Mouse (Mus musculus) megakaryocyte, embryonic 14.5 days (primary cell): ENCODE measurements around the gene Cd164l2.

Source experiments
- FLI1 ChIP-seq: IDR thresholded peaks from 2 replicates; pipeline ENCODE4 v1.6.1; 2012; ENCODE audit warnings: low read length, inconsistent platforms, mixed read lengths
- GATA1 ChIP-seq: IDR thresholded peaks from 3 replicates; pipeline ENCODE4 v1.6.1; 2012; ENCODE audit warnings: mixed read lengths, low read length, inconsistent platforms, borderline replicate concordance

- no peak for TF ChIP-seq GATA1
- no peak for TF ChIP-seq FLI1
Observed at GRCm38 (mm10) chr4:133210788-133211390, 1.0 kb upstream of the Cd164l2 start.
